ENCODE assay signal across 8 mouse cellular contexts in genomic region chrX:101332031-101332374, GRCm38 (mm10). TPM values are rescaled to one million over a fixed set of nuclear protein-coding genes. Genes with fewer than 3 reads are reported as not detected.
DNase-seq lines count a peak whose midpoint lies in the region; ATAC-seq and TF ChIP-seq lines count a peak whose summit lies in the region.

No protein-coding gene starts in this region.

- no peak for ATAC-seq in heart, embryonic 14.5 days (ENCODE audit: insufficient number of reproducible peaks, insufficient read depth, low FRiP score, low read depth)
- ATAC-seq in forebrain, embryonic 14.5 days: peak; percentile 40
- no peak for ATAC-seq in liver, embryonic 16.5 days (ENCODE audit: low read depth)

- no peaks in the 10 kb centered on the region for H3K9me3 ChIP-seq in heart, embryonic 14.5 days (ENCODE audit: control insufficient read depth, low read length)
- H3K9me3 ChIP-seq in ES-E14 (ENCODE audit: control insufficient read depth, insufficient read depth, low read depth, low read length): no peaks in the 10 kb centered on the region
- H3K9me3 ChIP-seq in forebrain, embryonic 14.5 days (replicated peaks; ENCODE audit: control insufficient read depth, low read length): no peaks in the 10 kb centered on the region
- no peaks in the 10 kb centered on the region for H3K9me3 ChIP-seq in liver, embryonic 16.5 days (replicated peaks; ENCODE audit: control insufficient read depth, low read length)

- peaks cover 0 to 5% of the 10 kb centered on the region in 2 experiments; a peak in 1 of 4 replicates for H3K4me1 ChIP-seq in heart, embryonic 14.5 days (ENCODE audit: control insufficient read depth in 2 of 2, insufficient read depth in 2 of 2, low read length in 2 of 2)
- H3K4me1 ChIP-seq in ES-E14 (ENCODE audit: control insufficient read depth in 2 of 2, insufficient read depth in 2 of 2, low read length in 2 of 2, poor library complexity in 1 of 2): peaks cover 0 to 4% of the 10 kb centered on the region in 2 experiments; a peak in 1 of 4 replicates
- no peaks in the 10 kb centered on the region for H3K4me1 ChIP-seq in forebrain, embryonic 14.5 days (ENCODE audit: control insufficient read depth, insufficient read depth, low read length)
- peaks cover 6% of the 10 kb centered on the region for H3K4me1 ChIP-seq in liver, embryonic 16.5 days (ENCODE audit: control insufficient read depth, low read depth, low read length)

- no peak for DNase-seq in heart, postnatal 25 days (ENCODE audit: low spot score)
- DNase-seq in ES-E14 (ENCODE audit: low read depth, low spot score): no peak
- DNase-seq in forebrain, embryonic 14.5 days (ENCODE audit: low spot score): no peak
- no peak for DNase-seq in right cerebral cortex, postnatal 25 days
- DNase-seq in layer of hippocampus, adult 8-10 months (ENCODE audit: low spot score in 2 of 2): no peak
- no peak for DNase-seq in gastrocnemius, postnatal 10 days

- H3K27ac ChIP-seq in heart, embryonic 14.5 days (replicated peaks in 1 of 2; ENCODE audit: control insufficient read depth in 1 of 2, insufficient read depth in 1 of 2, low read depth in 2 of 2, low read length in 2 of 2): peak overlapping the region; percentile 91 to 96
- peak overlapping the region; percentile 80 for H3K27ac ChIP-seq in ES-E14 (ENCODE audit: insufficient read depth, low read depth, low read length, poor library complexity, severe bottlenecking)
- peak overlapping the region; percentile 92 for H3K27ac ChIP-seq in forebrain, embryonic 14.5 days (ENCODE audit: low read depth, low read length)
- peak overlapping the region; percentile 88 for H3K27ac ChIP-seq in liver, embryonic 16.5 days (ENCODE audit: low read length)

- intact Hi-C loops in heart, postnatal 25 days (cut with DNase I): loop anchor here (2.0 to 10.0 kb wide), 2 partner anchors 89 to 107 kb away; partner anchors contain the start of genes Snx12 and Zmym3

- no peaks in the 10 kb centered on the region for H3K27me3 ChIP-seq in heart, embryonic 14.5 days (ENCODE audit: control insufficient read depth, insufficient read depth, low read length)
- H3K27me3 ChIP-seq in forebrain, embryonic 14.5 days (replicated peaks; ENCODE audit: control insufficient read depth, insufficient read depth, low read length): no peaks in the 10 kb centered on the region
- no peaks in the 10 kb centered on the region for H3K27me3 ChIP-seq in liver, embryonic 16.5 days (ENCODE audit: control insufficient read depth, insufficient read depth, low read depth, low read length)

- in situ Hi-C loops in ES-E14 (cut with MboI; ENCODE audit: low sequenced_read_pairs in 2 of 2, unreplicated experiment in 2 of 2): loop anchor here (10.0 to 25.0 kb wide), 2 partner anchors 195 to 197 kb away; no protein-coding TSS in a partner anchor

- H3K4me2 ChIP-seq in heart, embryonic 14.5 days (ENCODE audit: low read length): peak overlapping the region; percentile 60
- peak overlapping the region; percentile 49 for H3K4me2 ChIP-seq in forebrain, embryonic 14.5 days (ENCODE audit: low read length)
- H3K4me2 ChIP-seq in liver, embryonic 16.5 days (ENCODE audit: low read depth, low read length): peak overlapping the region; percentile 59

- H3K4me3 ChIP-seq in heart, embryonic 14.5 days (ENCODE audit: control insufficient read depth in 1 of 2, insufficient read depth in 1 of 2, low read depth in 1 of 2, low read length in 2 of 2): peak overlapping the region; percentile 14 to 34; a peak in 3 of 4 replicates
- peak overlapping the region; percentile 56 to 75 for H3K4me3 ChIP-seq in ES-E14 (ENCODE audit: insufficient read depth in 1 of 2, low read depth in 1 of 2, low read length in 2 of 2, poor library complexity in 1 of 2, severe bottlenecking in 1 of 2)
- H3K4me3 ChIP-seq in forebrain, embryonic 14.5 days (ENCODE audit: low read depth, low read length): peak overlapping the region; percentile 32
- H3K4me3 ChIP-seq in liver, embryonic 16.5 days (ENCODE audit: low read depth, low read length): peak overlapping the region; percentile 64

- peak overlapping the region; percentile 62 for H3K9ac ChIP-seq in heart, embryonic 14.5 days (ENCODE audit: low read length)
- H3K9ac ChIP-seq in ES-E14 (ENCODE audit: insufficient read depth, low read depth, low read length, poor library complexity, severe bottlenecking): peak overlapping the region; percentile 67
- H3K9ac ChIP-seq in forebrain, embryonic 14.5 days (ENCODE audit: low read length): peak overlapping the region; percentile 52
- peak overlapping the region; percentile 68 for H3K9ac ChIP-seq in liver, embryonic 16.5 days (ENCODE audit: low read depth, low read length)

- 36% methylated on average over 9 of the region's 9 CpGs for WGBS in heart, embryonic 14.5 days
- WGBS in forebrain, embryonic 14.5 days: 50% methylated on average over 9 of the region's 9 CpGs
- 30% methylated on average over 9 of the region's 9 CpGs for WGBS in liver, embryonic 16.5 days (ENCODE audit: insufficient replicate concordance)

- H3K36me3 ChIP-seq in heart, embryonic 14.5 days (ENCODE audit: control insufficient read depth, insufficient read depth, low read length): no peaks in the 10 kb centered on the region
- no peaks in the 10 kb centered on the region for H3K36me3 ChIP-seq in ES-E14 (ENCODE audit: control insufficient read depth, insufficient read depth, low read length, poor library complexity, severe bottlenecking)
- no peaks in the 10 kb centered on the region for H3K36me3 ChIP-seq in forebrain, embryonic 14.5 days (ENCODE audit: control insufficient read depth, insufficient read depth, low read length)
- H3K36me3 ChIP-seq in liver, embryonic 16.5 days (ENCODE audit: control insufficient read depth, insufficient read depth): no peaks in the 10 kb centered on the region

TF ChIP-seq in ES-E14, 5 proteins besides CTCF, POLR2A, EP300 and RAD21:
- no peak for TF ChIP-seq ZC3H11A (IDR thresholded peaks at IDR 0.05; ENCODE audit: borderline replicate concordance, low read depth, low read length)
- no peak for TF ChIP-seq CHD2 (IDR thresholded peaks at IDR 0.05; ENCODE audit: low read depth, low read length)
- no peak for TF ChIP-seq ZNF384 (IDR thresholded peaks at IDR 0.05; ENCODE audit: low read depth, low read length)
- TF ChIP-seq HCFC1 (IDR thresholded peaks at IDR 0.05; ENCODE audit: borderline replicate concordance, insufficient read depth, low read length): no peak
- TF ChIP-seq MAFK (IDR thresholded peaks at IDR 0.05; ENCODE audit: insufficient read depth, low read depth, low read length): no peak

RNA-seq across cellular contexts. Expression of gene Nlgn3, which starts 33.0 kb away (rescaled TPM):
- 2.5 and 2.9 TPM in 2 replicates for polyA plus RNA-seq in heart, embryonic 14.5 days (2014; fragmentation: Nextera tagmentation; extraction: Ambion mirVana)
- under 1 TPM; 0.59 to 0.91 TPM for total RNA-seq in heart, postnatal 25 days (2021)
- 0.13 and 2.0 TPM in 2 replicates for total RNA-seq in ES-E14 (2012; rRNA removed)
- polyA plus RNA-seq in forebrain, embryonic 14.5 days (2014; fragmentation: Nextera tagmentation; extraction: Ambion mirVana): 55.3 and 75.0 TPM in 2 replicates
- polyA plus RNA-seq in liver, embryonic 16.5 days (2015; fragmentation: Nextera tagmentation; extraction: Ambion mirVana): 0.06 and 0.11 TPM in 2 replicates
- 100 to 1,000 TPM; 164 to 172 (median 167) TPM for total RNA-seq in layer of hippocampus, adult 8-10 months (2022)
- 1 to 10 TPM; 1.4 to 1.6 TPM for total RNA-seq in gastrocnemius, postnatal 10 days (2021)

RNA-seq across cellular contexts. Expression of gene Gjb1, which starts 44.2 kb away (rescaled TPM):
- polyA plus RNA-seq in heart, embryonic 14.5 days (2014; fragmentation: Nextera tagmentation; extraction: Ambion mirVana): not detected in 2 replicates
- not detected for total RNA-seq in heart, postnatal 25 days (2021)
- 6.3 and 16.9 TPM in 2 replicates for total RNA-seq in ES-E14 (2012; rRNA removed)
- 0.25 and 0.37 TPM in 2 replicates for polyA plus RNA-seq in forebrain, embryonic 14.5 days (2014; fragmentation: Nextera tagmentation; extraction: Ambion mirVana)
- polyA plus RNA-seq in liver, embryonic 16.5 days (2015; fragmentation: Nextera tagmentation; extraction: Ambion mirVana): 147 and 174 TPM in 2 replicates
- 10 to 100 TPM; 15.2 to 18.5 (median 17.0) TPM for total RNA-seq in layer of hippocampus, adult 8-10 months (2022)
- total RNA-seq in gastrocnemius, postnatal 10 days (2021): 1 to 10 TPM; 1.8 to 2.1 TPM

RNA-seq across cellular contexts. Expression of gene Med12, which starts 58.2 kb away (rescaled TPM):
- 25.9 and 29.2 TPM in 2 replicates for polyA plus RNA-seq in heart, embryonic 14.5 days (2014; fragmentation: Nextera tagmentation; extraction: Ambion mirVana)
- total RNA-seq in heart, postnatal 25 days (2021): 10 to 100 TPM; 20.1 to 22.6 TPM
- 26.7 and 27.0 TPM in 2 replicates for total RNA-seq in ES-E14 (2012; rRNA removed)
- 24.7 and 25.0 TPM in 2 replicates for polyA plus RNA-seq in forebrain, embryonic 14.5 days (2014; fragmentation: Nextera tagmentation; extraction: Ambion mirVana)
- polyA plus RNA-seq in liver, embryonic 16.5 days (2015; fragmentation: Nextera tagmentation; extraction: Ambion mirVana): 21.6 and 25.5 TPM in 2 replicates
- 10 to 100 TPM; 28.1 to 37.8 (median 33.4) TPM for total RNA-seq in layer of hippocampus, adult 8-10 months (2022)
- 10 to 100 TPM; 25.6 to 28.8 TPM for total RNA-seq in gastrocnemius, postnatal 10 days (2021)

Comparison
In these comparisons a context has a peak if more than half of its experiments do, and no peak if none do; other contexts are left out.
1. RNA of gene Nlgn3, which starts 33.0 kb away (total RNA-seq): 164 to 172 TPM in layer of hippocampus, adult 8-10 months; 1.4 to 1.6 TPM in gastrocnemius, postnatal 10 days, 0.59 to 0.91 TPM in heart, postnatal 25 days and 0.13 to 2.0 TPM in ES-E14; every median in the first group is over 10 times any median in the second.
2. Peak in every context shown above with its lines, with median percentiles within 50 percentile points of each other: H3K27ac ChIP-seq, H3K4me2 ChIP-seq, H3K4me3 ChIP-seq and H3K9ac ChIP-seq.